Mouse (Mus musculus) c-Kit-positive CD71-positive TER-119-positive erythroid progenitor cells, embryonic 14.5 days (primary cell): Measurements from ENCODE around the gene Haao.

Source experiments
- DNase-seq: peaks from one replicate; pipeline ENCODE4 v3.0.0-alpha.2; 2013; ENCODE audit warnings: low spot score

The Haao gene

DNA sequence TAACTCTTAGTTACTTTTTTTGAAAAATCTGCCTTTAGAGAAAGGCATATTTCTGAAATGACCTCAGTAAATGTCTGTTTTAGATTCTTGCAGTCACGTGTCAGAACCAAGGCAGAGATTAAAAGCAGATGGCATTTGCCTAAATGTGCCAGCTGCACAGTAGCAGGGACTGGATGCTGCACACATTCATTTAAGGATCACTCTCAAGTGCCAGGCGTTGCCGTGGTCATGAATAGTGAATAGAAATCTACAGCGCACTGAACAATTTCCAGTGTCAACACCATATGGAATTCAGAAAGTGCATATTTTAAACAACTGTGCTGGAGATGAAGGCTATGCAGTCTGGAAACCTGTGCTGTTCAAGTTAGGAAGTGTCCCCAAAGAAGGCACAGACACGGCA, 65.0 kb downstream of the Haao start:
- DNase-seq = no peak
